Mouse (Mus musculus) neural tube, embryonic 14.5 days (tissue): ENCODE results near the gene Pecam1. TPM values are rescaled to one million over a fixed set of nuclear protein-coding genes. Genes with fewer than 3 reads are reported as not detected.
A peak's percentile ranks its signal among the peaks of the same experiment; 100 is the strongest.
"Not testable (repeated sequence)": the region's sequence is repeated elsewhere in the genome, so short reads cannot be mapped to it uniquely, and the experiment has no call there.

Source experiments
- ATAC-seq: fragments of 200-750 bp; cut with Nextera tagmentation; 2 replicates; pipeline ENCODE4 v1.8.0; 2017; ENCODE audit warnings: low read depth, mild to moderate bottlenecking, moderate TSS enrichment, moderate library complexity
- H3K27ac ChIP-seq: fragments of 300-500 bp; sonication (generic); 2 replicates; pipeline ENCODE4 v1.5.1; 2014; ENCODE audit warnings: low read depth, mild to moderate bottlenecking, control low read depth, low read length, moderate library complexity, mixed read lengths
- H3K27me3 ChIP-seq: fragments of 300-500 bp; sonication (generic); 2 replicates; pipeline ENCODE4 v1.6.1; 2014; ENCODE audit warnings: low read length; ENCODE audit not compliant: control insufficient read depth, insufficient read depth
- H3K36me3 ChIP-seq: fragments of 300-500 bp; sonication (generic); 2 replicates; pipeline ENCODE4 v1.6.1; 2014; ENCODE audit warnings: low read length, mixed read lengths; ENCODE audit not compliant: control insufficient read depth, insufficient read depth
- H3K4me1 ChIP-seq: fragments of 300-500 bp; sonication (generic); 2 replicates; pipeline ENCODE4 v1.6.1; 2014; ENCODE audit warnings: low read length; ENCODE audit not compliant: control insufficient read depth, insufficient read depth
- H3K4me2 ChIP-seq: fragments of 300-500 bp; sonication (generic); 2 replicates; pipeline ENCODE4 v1.6.1; 2014; ENCODE audit warnings: mild to moderate bottlenecking, low read depth, low read length, control low read depth
- H3K4me3 ChIP-seq: fragments of 300-500 bp; sonication (generic); 2 replicates; pipeline ENCODE4 v1.5.1; 2014; ENCODE audit warnings: low read depth, low read length, control low read depth, mixed read lengths
- H3K9ac ChIP-seq: fragments of 300-500 bp; sonication (generic); replicated peaks from 2 replicates; pipeline ENCODE4 v1.6.1; 2014; ENCODE audit warnings: low read depth, mild to moderate bottlenecking, control low read depth, low read length, mixed read lengths
- H3K9me3 ChIP-seq: fragments of 300-500 bp; sonication (generic); 2 replicates; pipeline ENCODE4 v1.6.1; 2016; ENCODE audit warnings: low read length; ENCODE audit not compliant: control insufficient read depth
- WGBS: fragments of 180-500 bp; shearing (Covaris S2); extraction: QIAGEN DNeasy Blood & Tissue Kit; methylation state at CpG from one replicate; pipeline ENCODE4 v1.1.7; 2014; 5-methylcytosine and 5-hydroxymethylcytosine counted together
- polyA plus RNA-seq: library from polyadenylated mRNA; unstranded; fragments of >200 nt; fragmentation: Nextera tagmentation; extraction: Ambion mirVana; gene quantifications from 2 replicates; pipeline ENCODE4 v1.2.1, GENCODE M21; 2014

Gene Pecam1
- polyA plus RNA-seq, 1 experiment from 2014 or later, result 9.4 TPM

GRCm38 (mm10) chr11:106741232-106741631 lies 9.2 kb downstream of the Pecam1 start:
- ATAC-seq, result no peak

DNA sequence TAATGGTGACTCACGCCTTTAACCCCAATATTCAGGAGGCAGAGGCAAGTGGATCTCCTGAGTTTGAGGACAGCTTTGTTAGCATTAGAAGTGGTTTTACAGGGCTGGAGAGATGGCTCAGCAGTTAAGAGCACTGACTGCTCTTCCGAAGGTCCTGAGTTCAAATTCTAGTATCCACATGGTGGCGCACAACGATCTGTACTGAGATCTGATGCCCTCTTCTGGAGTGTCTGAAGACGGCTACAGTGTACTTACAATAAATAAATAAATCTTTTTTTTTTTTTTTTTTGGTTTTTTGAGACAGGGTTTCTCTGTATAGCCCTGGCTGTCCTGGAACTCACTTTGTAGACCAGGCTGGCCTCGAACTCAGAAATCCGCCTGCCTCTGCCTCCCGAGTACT lies 9.7 kb downstream of the Pecam1 start:
- not testable (repeated sequence) for H3K9ac ChIP-seq, H3K36me3 ChIP-seq, H3K4me2 ChIP-seq, H3K4me1 ChIP-seq, H3K4me3 ChIP-seq, ATAC-seq, H3K27me3 ChIP-seq, H3K9me3 ChIP-seq, H3K27ac ChIP-seq
- WGBS, result 93% methylated on average over 5 of the region's 8 CpGs

More at GRCm38 (mm10) chr11:106741232-106741631, 9.2 kb downstream of the Pecam1 start:
- Histone ChIP-seq H3K27ac (no peak overlapping the region), H3K36me3 (no peaks in the 10 kb centered on the region), H3K9me3 (no peaks in the 10 kb centered on the region), H3K27me3 (no peaks in the 10 kb centered on the region), H3K9ac (no peak overlapping the region), H3K4me3 (no peak overlapping the region), H3K4me2 (no peak overlapping the region), H3K4me1 (peaks cover 7% of the 10 kb centered on the region)
- whole genome bisulfite sequencing, result 25% methylated on average over 6 of the region's 6 CpGs

GRCm38 (mm10) chr11:106739116-106739515 lies 11.3 kb downstream of the Pecam1 start:
- Histone ChIP-seq H3K4me2 (no peak overlapping the region), H3K27me3 (no peaks in the 10 kb centered on the region), H3K4me3 (no peak overlapping the region), H3K4me1 (peaks cover 7% of the 10 kb centered on the region), H3K36me3 (no peaks in the 10 kb centered on the region), H3K9ac (no peak overlapping the region), H3K27ac (no peak overlapping the region), H3K9me3 (no peaks in the 10 kb centered on the region)
- 92% methylated on average over 2 of the region's 2 CpGs for WGBS
- no peak for ATAC-seq

GRCm38 (mm10) chr11:106737178-106737621 lies 13.2 kb downstream of the Pecam1 start:
- WGBS, result 11% methylated on average over 11 of the region's 12 CpGs
- no peak overlapping the region for H3K4me2 ChIP-seq
- H3K4me1 ChIP-seq, result peaks cover 7% of the 10 kb centered on the region
- no peak overlapping the region for H3K4me3 ChIP-seq
- no peaks in the 10 kb centered on the region for H3K9me3 ChIP-seq
- H3K27ac ChIP-seq, result peak overlapping the region; percentile 24; the same call in 1 of the 2 replicates
- peak; percentile 54; the same call in 1 of the 2 replicates for ATAC-seq
- no peaks in the 10 kb centered on the region for H3K36me3 ChIP-seq
- H3K27me3 ChIP-seq, result no peaks in the 10 kb centered on the region
- peak overlapping the region; percentile 44; the same call in 1 of the 2 replicates for H3K9ac ChIP-seq

GRCm38 (mm10) chr11:106736614-106737013 lies 13.8 kb downstream of the Pecam1 start:
- H3K9ac ChIP-seq, result no peak overlapping the region
- no peak for ATAC-seq
- H3K27ac ChIP-seq, result peak overlapping the region; percentile 22; the same call in 1 of the 2 replicates
- no peak overlapping the region for H3K4me2 ChIP-seq
- H3K9me3 ChIP-seq, result no peaks in the 10 kb centered on the region
- WGBS, result 65% methylated on average over 3 of the region's 3 CpGs
- H3K4me1 ChIP-seq, result peaks cover 7% of the 10 kb centered on the region
- H3K27me3 ChIP-seq, result no peaks in the 10 kb centered on the region
- no peaks in the 10 kb centered on the region for H3K36me3 ChIP-seq
- no peak overlapping the region for H3K4me3 ChIP-seq

- Histone ChIP-seq H3K9ac (no peak overlapping the region), H3K4me3 (no peak overlapping the region), H3K9me3 (no peaks in the 10 kb centered on the region), H3K27me3 (no peaks in the 10 kb centered on the region), H3K36me3 (no peaks in the 10 kb centered on the region), H3K4me1 (no peaks in the 10 kb centered on the region), H3K4me2 (no peak overlapping the region), H3K27ac (no peak overlapping the region)
- no peak for ATAC-seq
- 69% methylated on average over 4 of the region's 4 CpGs for WGBS
Measured at GRCm38 (mm10) chr11:106730714-106731113, 19.7 kb downstream of the Pecam1 start.

DNA sequence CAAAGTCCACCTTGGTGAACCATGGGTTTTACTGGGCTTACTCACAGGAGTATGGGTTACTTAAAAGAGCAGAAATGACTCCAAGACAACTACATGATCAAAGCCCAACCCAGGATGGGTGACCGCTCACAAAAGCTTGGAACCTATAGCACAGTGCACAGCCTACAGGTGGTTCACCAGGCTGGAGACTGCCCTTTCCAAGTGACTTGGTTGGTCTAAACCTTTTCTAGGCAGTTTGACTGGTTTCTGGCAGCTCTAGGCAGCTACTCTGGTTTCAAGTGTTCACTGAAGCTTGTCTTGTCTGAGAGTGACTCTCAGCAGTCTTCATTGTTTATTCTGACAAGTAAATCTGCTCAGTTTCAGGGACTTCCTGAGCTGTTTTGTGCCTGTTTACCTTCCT lies 20.8 kb downstream of the Pecam1 start:
- 100% methylated on average over 1 of the region's 1 CpGs for WGBS
- Histone ChIP-seq H3K4me2 (no peak overlapping the region), H3K36me3 (no peaks in the 10 kb centered on the region), H3K4me3 (no peak overlapping the region), H3K27ac (no peak overlapping the region), H3K27me3 (no peaks in the 10 kb centered on the region), H3K9me3 (no peaks in the 10 kb centered on the region), H3K4me1 (no peaks in the 10 kb centered on the region), H3K9ac (no peak overlapping the region)
- ATAC-seq, result no peak

DNA sequence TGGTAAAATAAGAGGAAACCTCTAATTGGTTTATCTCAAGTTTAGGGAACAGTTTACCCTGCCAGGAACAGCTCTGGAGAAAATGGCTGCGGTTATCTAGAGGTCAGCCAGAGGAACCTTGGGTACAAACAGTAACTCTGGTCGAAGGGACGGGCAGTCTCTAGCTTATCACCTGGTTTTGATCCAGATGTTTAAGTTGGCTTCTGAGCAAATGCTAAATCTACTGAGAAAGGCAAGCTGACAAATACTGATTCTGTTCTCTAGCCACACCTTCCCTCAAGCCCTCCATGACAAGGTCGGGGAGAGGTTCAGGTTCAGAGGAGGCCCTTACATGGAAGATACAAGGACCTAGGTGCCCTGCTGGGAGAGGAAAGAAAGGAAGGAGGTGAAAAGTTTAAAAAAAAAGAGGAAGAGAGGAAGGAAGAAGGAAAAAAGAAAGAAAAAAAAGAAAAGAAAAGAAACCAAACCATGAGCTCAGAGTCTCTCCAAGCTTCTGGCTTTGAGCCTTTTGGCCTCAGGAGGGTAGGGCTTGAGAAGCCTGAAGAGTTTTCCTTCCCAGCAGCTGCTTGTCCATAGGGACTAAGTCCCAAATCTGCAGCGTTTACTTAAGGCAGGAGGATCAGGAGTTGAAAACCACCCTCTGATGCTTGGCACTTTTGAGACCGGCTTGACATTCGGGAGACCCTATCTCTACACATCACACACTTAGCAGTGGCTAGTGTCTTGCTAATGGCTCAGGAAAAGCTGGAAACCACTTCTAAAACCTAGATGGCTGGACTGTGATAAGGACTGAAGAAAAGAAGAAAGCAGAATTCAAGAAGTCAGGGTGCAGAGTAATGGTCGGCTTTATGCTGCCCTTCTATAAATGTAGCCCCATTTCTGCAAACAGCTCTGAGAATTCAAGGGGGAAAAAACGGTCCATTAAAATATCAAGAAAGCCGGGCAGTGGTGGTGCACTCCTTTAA lies 21.7 kb downstream of the Pecam1 start:
- H3K4me3 ChIP-seq, result no peak overlapping the region
- H3K36me3 ChIP-seq, result no peaks in the 10 kb centered on the region
- 81% methylated on average over 10 of the region's 10 CpGs for WGBS

GRCm38 (mm10) chr11:106727967-106728366 lies 22.5 kb downstream of the Pecam1 start:
- H3K27ac ChIP-seq, result no peak overlapping the region
- H3K9ac ChIP-seq, result no peak overlapping the region
- no peaks in the 10 kb centered on the region for H3K36me3 ChIP-seq
- H3K9me3 ChIP-seq, result no peaks in the 10 kb centered on the region
- ATAC-seq, result no peak
- 22% methylated on average over 5 of the region's 5 CpGs for WGBS
- no peak overlapping the region for H3K4me3 ChIP-seq
- no peak overlapping the region for H3K4me2 ChIP-seq
- H3K4me1 ChIP-seq, result no peaks in the 10 kb centered on the region
- H3K27me3 ChIP-seq, result no peaks in the 10 kb centered on the region

More for the DNA sequence above, 21.7 kb downstream of the Pecam1 start:
- H3K9me3 ChIP-seq, result no peaks in the 10 kb centered on the region
- no peaks in the 10 kb centered on the region for H3K27me3 ChIP-seq
- ATAC-seq, result no peak
- H3K27ac ChIP-seq, result no peak overlapping the region
- no peak overlapping the region for H3K4me2 ChIP-seq
- no peaks in the 10 kb centered on the region for H3K4me1 ChIP-seq
- H3K9ac ChIP-seq, result no peak overlapping the region
